Mouse (Mus musculus): ENCODE measurements around the gene Sh3bp5.

- TF ChIP-seq CTCF (IDR thresholded peaks at IDR 0.05; ENCODE audit: extremely low read depth, insufficient read length, insufficient replicate concordance, low read depth, low read length): no peak
- TF ChIP-seq POLR2A (IDR thresholded peaks at IDR 0.05; ENCODE audit: low read depth, low read length): no peak
Measured at GRCm38 (mm10) chr14:31422961-31423791, 12.7 kb downstream of the Sh3bp5 start.

Measured in small intestine, adult 2 months (tissue).